Mouse (Mus musculus): ENCODE measurements around the gene Gm48551. TPM values are rescaled to one million over a fixed set of nuclear protein-coding genes. Genes with fewer than 3 reads are reported as not detected.

Gene Gm48551
- total RNA-seq, 2 experiments from 2014 or later = 1.1 to 1.7 TPM

- peak; percentile 51 to 61 for DNase-seq
Measured at GRCm38 (mm10) chr10:81382039-81382438, 2.2 kb upstream of the Gm48551 start.

GRCm38 (mm10) chr10:81384605-81384982, 328 bp downstream of the Gm48551 start:
- DNase-seq = no peak

- DNase-seq = no peak
Measured at GRCm38 (mm10) chr10:81385603-81386306, 1.5 kb downstream of the Gm48551 start.

DNA sequence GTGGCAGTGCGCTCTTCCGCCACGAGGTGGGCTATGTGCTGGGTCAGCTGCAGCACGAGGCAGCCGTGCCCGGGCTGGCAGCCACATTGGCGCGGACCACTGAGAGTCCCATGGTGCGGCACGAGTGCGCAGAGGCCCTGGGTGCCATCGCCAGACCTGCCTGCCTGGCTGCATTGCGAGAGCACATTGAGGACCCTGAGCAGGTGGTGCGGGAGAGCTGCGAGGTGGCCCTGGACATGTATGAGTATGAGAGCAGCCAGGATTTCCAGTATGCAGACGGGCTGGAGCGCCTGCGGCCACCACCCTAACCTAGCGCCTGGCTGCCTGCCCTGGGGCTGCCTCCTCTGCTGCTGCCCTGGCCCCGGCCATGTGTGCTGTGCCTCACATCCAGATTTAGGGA, 3.5 kb downstream of the Gm48551 start:
- no peak for DNase-seq

DNA sequence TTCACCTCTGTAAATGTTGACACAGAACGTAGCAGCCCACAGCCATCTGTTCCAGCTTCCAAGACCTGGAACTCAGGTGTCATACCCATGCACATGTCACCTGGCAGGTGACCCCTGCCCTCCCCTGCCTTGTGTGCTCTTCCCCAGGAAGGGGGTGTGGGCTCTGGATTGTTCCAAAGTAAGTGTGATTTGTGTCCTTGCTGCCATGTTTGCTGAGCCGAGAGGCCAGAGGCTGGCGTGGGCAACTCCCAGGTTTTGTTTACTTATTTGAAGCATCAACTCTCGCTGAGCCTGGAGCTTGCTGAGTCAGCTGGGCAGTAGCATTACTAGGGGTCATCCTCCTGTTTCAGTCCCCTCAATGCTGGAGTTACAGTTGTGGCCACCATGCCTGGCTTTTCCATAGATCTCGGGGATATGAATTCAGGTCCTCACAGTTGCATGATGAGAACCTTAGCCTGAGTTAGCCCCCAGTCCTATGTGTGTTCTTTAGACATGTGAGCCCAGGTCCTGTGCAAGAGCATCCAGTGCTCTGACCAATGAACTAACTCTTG, 4.3 kb downstream of the Gm48551 start, which contains the start of gene Gm48552:
Gene Gm48552 (plus strand): TSS at position 501 of the 551 bp plus-strand sequence.
- no peak for DNase-seq

- DNase-seq = peak; percentile 72 to 79
Measured at GRCm38 (mm10) chr10:81389373-81389772, 5.1 kb downstream of the Gm48551 start.

DNA sequence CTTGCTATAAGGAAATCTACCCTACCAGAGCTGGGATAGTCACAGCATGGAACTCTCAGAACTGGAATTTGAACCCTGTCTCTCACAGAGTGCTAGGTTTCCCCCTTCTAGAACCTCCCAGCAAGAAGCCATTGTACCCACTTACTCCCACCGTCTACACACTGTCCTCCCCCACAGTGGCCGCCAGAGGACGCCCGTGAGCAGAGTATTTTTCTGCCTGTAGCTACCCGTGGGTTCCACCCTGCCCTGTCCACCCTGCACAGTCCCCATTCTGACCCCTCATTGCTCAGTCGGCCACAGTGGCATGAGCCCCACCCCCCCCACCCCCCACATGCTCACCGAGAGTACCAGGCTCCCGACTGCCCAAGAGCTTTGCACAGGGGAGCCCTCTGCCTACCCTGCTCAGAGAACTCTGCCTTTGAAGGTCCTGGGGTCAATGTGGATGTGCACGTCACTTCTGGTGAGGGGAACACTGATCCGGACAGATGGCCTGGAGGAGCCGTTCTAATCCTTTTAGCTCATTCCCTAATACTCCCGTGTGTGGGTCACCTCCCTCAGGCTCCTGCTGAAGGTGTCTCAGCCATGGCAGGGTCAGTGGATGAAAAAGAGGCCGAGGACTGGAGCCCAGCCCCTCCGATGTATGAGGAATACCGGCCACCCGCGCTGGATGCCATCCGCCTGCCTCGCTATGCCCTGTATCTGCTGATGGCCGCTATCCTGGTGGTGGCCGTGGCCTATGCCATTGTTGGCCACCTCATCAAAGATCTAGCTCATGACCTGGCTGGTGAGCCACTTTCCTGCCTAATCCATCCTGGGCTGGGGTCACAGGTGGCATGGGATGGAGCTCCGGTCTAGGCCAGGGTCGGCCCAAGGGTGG, 5.8 kb downstream of the Gm48551 start:
- peak; percentile 82 for DNase-seq

- no peak for DNase-seq
Measured at GRCm38 (mm10) chr10:81390678-81390965, 6.4 kb downstream of the Gm48551 start.

GRCm38 (mm10) chr10:81392270-81392669, 8.0 kb downstream of the Gm48551 start:
- DNase-seq = no peak

GRCm38 (mm10) chr10:81392781-81393185, 8.5 kb downstream of the Gm48551 start, which contains the start of gene Smim24:
Gene Smim24 (plus strand): TSS chr10:81393051.
- DNase-seq = no peak

GRCm38 (mm10) chr10:81393456-81394063, 9.3 kb downstream of the Gm48551 start:
- DNase-seq = no peak

DNA sequence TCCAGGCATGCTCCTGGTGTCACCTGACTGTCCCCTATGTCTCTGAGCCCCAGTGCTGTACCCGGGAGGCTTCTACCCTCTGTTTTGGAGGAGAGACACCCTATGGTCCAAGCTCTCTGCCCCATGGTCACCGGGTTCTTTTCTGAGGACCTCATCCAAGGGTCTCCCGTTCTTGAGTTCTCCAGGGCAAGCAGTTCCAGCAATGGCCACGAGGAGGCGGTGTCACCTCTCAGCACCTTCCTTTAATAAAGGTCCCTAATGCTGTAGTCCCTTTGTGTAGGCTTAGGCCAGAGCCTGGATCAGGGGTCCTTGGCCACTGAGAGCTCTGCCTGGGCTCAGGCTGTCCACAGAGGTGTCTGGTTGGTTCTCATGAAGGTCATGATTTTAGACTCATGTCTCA, 10.9 kb downstream of the Gm48551 start:
- peak; percentile 55 to 70 for DNase-seq

GRCm38 (mm10) chr10:81395865-81396264, 11.6 kb downstream of the Gm48551 start:
- DNase-seq = no peak

DNA sequence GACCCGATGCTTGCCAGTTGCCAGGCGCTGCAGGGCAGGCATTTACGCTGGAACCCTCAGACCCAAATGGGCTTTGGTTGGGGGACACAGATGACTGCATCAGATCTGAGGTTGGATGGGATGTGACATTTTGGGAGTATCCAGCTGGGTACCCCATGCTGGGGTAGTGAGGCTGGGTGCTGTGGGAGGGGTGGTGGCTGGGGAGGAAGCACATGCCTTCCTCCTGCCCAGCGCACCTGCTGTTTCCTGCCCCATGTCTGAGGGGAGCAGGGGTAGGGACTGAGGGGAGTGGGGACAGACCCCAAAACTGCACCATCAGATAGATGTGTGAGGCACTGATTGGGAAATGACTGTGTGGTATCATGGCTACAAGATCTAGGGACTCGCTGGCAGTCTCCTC, 12.5 kb downstream of the Gm48551 start:
- DNase-seq = no peak

DNA sequence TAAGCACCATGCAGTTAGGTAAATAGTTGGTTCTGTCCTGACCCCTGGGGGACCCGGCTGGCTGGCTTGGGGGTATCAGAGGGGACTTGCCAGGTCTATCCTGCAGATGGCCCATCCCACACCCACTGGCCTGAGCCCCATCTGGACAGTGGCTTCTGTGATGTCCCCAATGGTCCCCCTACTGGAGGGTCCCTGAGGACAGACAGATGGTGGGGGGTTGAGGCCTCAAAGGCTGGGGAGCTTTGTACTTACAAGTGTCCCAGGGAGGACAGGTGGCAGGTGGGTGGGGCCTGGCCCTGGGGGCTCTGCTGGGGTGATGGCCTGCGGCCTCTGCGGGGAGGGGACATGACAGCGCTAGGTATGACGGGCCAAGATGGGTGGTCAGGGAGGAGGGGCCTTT, 15.0 kb downstream of the Gm48551 start:
- DNase-seq = peak in 1 of 2 experiments; percentile 5

GRCm38 (mm10) chr10:81399798-81400308, 15.6 kb downstream of the Gm48551 start:
- DNase-seq = no peak

GRCm38 (mm10) chr10:81400371-81401204, 16.3 kb downstream of the Gm48551 start:
- DNase-seq = no peak

DNA sequence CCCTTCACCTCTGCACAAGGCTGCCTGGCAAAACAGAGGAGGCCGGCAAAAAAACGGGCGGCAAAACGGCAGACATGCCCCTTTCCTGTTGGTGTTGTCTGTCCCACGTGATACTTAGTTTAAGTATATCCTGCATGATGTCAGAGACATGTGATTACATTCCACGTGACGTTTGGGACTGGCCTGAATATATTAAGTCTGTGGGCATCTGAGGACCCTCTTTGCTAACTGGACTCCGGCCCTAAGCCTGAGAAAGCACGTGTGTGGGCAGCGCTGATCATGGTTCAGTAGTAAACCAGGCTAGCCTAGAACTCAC, 16.9 kb downstream of the Gm48551 start:
- DNase-seq = no peak

GRCm38 (mm10) chr10:81401521-81402226, 17.4 kb downstream of the Gm48551 start:
- peak; percentile 55 to 76 for DNase-seq

DNA sequence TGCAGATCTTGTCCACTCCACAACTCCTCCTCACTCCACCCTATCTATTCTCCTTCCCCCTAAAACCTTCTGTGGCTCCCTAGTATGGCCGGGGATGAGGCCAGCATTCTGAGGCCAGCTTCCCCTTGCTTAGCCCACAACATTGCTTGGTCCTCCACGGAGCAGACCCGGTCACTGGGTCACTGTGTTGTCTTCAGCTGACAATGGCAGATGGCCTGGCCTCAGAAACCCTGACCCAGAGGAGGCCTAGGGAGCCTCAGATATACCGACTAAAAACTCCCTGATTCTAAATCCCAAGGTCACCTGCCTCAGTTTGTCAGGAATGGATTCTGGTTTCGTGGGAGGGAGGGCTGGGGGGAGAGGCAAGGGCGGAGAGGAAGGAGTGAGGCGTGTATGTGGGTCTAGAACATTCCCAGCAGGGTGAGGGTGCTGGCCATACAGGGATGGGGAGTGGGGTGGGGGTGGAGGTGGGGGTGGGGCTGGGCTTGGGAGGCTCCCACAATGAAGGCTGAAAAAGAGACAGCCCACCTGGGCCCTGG, 18.0 kb downstream of the Gm48551 start:
- no peak for DNase-seq

DNA sequence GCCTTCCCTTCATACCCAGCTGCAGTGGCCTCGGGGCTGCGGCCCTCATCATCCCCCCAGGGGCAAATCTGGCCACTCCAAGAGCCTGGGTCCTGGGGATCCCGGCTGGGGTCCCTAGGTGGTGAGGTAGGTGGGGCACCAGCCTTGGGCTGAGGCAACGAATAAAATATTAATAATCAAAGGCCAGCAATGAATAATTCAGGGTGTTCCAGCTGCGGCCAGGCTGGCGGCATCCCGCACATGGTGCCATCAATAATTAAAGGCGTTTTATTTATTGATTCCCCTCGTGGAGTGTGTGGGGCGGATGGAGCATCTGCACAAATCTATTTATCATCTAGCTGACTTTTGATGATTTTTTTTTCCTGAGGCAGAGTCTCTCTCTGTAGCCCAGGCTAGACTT, 19.2 kb downstream of the Gm48551 start:
- DNase-seq = no peak

Measured in adrenal gland, postnatal 36 days (tissue).